Mouse (Mus musculus) forebrain, postnatal 0 days (tissue): Measurements from ENCODE around the gene Kdm7a. TPM values are rescaled to one million over a fixed set of nuclear protein-coding genes. Genes with fewer than 3 reads are reported as not detected.

Experiments used
- ATAC-seq: fragments of 200-750 bp; cut with Nextera tagmentation; 2 replicates; pipeline ENCODE4 v1.8.0; 2017; ENCODE audit warnings: mild to moderate bottlenecking, moderate library complexity
- DNase-seq: peaks from one replicate; pipeline ENCODE4 v3.0.0-alpha.2; 2015
- H3K27ac ChIP-seq: fragments of 300-500 bp; sonication (generic); 2 replicates; pipeline ENCODE4 v1.5.1; 2014; ENCODE audit warnings: low read depth, mild to moderate bottlenecking, antibody characterized with exemption, low read length, moderate library complexity, mixed read lengths
- H3K27me3 ChIP-seq: fragments of 300-500 bp; sonication (generic); 2 replicates; pipeline ENCODE4 v1.6.1; 2014; ENCODE audit warnings: mild to moderate bottlenecking, low read length, mixed read lengths; ENCODE audit not compliant: insufficient read depth
- H3K36me3 ChIP-seq: fragments of 300-500 bp; sonication (generic); 2 replicates; pipeline ENCODE4 v1.6.1; 2014; ENCODE audit warnings: mild to moderate bottlenecking, moderate library complexity; ENCODE audit not compliant: insufficient read depth
- H3K4me1 ChIP-seq: fragments of 300-500 bp; sonication (generic); 2 replicates; pipeline ENCODE4 v1.6.1; 2014; ENCODE audit warnings: antibody characterized with exemption; ENCODE audit not compliant: insufficient read depth
- H3K4me2 ChIP-seq: fragments of 300-500 bp; sonication (generic); 2 replicates; pipeline ENCODE4 v1.6.1; 2014; ENCODE audit warnings: low read depth, mild to moderate bottlenecking, moderate library complexity
- H3K4me3 ChIP-seq: fragments of 300-500 bp; sonication (generic); 2 replicates; pipeline ENCODE4 v1.5.1; 2014; ENCODE audit warnings: low read depth, low read length, mixed read lengths
- H3K9ac ChIP-seq: fragments of 300-500 bp; sonication (generic); 2 replicates; pipeline ENCODE4 v1.6.1; 2014; ENCODE audit warnings: mild to moderate bottlenecking
- H3K9me3 ChIP-seq: fragments of 300-500 bp; sonication (generic); 2 replicates; pipeline ENCODE4 v1.6.1; 2016; ENCODE audit warnings: low read length
- CTCF ChIP-seq: sonication (generic); IDR thresholded peaks from 2 replicates; pipeline ENCODE4 v1.5.1; 2016; ENCODE audit warnings: antibody characterized with exemption, control low read depth, low read depth
- WGBS: fragments of 180-500 bp; shearing (Covaris S2); extraction: QIAGEN DNeasy Blood & Tissue Kit; methylation state at CpG from one replicate; pipeline ENCODE4 v1.1.7; 2014; 5-methylcytosine and 5-hydroxymethylcytosine counted together
- polyA plus RNA-seq: library from polyadenylated mRNA; unstranded; fragments of >200 nt; fragmentation: Nextera tagmentation; extraction: Ambion mirVana; gene quantifications from 2 replicates; pipeline ENCODE4 v1.2.1, GENCODE M21; 2015
- total RNA-seq: library from RNA; depleted of rRNA; stranded (reverse); fragments of >200 nt; gene quantifications from 2 replicates; pipeline ENCODE4 v1.2.3, GENCODE M21; 2014; rRNA removed

The Kdm7a gene
- total and polyA plus RNA-seq, 2 experiments from 2014 or later: 1.5 to 9.8 TPM

DNA sequence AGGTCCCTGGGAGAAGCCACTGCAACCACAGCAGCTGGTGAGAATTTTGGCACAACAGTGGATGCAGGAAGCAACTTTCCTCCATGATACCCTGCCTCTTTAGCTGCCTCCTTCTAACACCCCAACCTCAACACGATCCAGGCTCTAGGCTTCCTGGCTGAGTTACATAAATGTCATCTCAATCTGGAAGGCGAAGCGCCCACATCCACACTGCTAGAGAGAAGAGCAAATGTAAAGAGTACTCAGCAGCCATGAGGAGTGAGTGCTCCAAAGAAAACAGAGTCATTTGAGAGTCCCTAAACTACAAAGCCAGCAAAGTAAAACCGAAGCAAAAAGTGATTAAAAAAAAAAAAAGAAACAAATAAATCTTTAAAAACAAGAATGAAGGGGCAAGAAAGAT is 102.0 kb downstream of the Kdm7a start:
- Histone ChIP-seq H3K27ac (no peak overlapping the region), H3K4me3 (no peak overlapping the region), H3K9ac (no peak overlapping the region), H3K4me1 (no peaks in the 10 kb centered on the region), H3K36me3 (no peaks in the 10 kb centered on the region), H3K9me3 (no peaks in the 10 kb centered on the region), H3K4me2 (no peak overlapping the region), H3K27me3 (no peaks in the 10 kb centered on the region)
- TF ChIP-seq CTCF: no peak
- no peak for DNase-seq
- 84% methylated on average over 4 of the region's 4 CpGs for WGBS
- ATAC-seq: no peak

Other genes starting within 250 kb of the Kdm7a start
- gene Parp12, start 88.4 kb downstream of the Kdm7a start, total RNA-seq: 6.4 and 8.1 TPM in 2 replicates
- gene Parp12, start 88.4 kb downstream of the Kdm7a start, polyA plus RNA-seq: 2.9 and 3.6 TPM in 2 replicates
- gene Slc37a3, start 170.9 kb upstream of the Kdm7a start, total RNA-seq: 32.0 and 38.5 TPM in 2 replicates
- gene Slc37a3, start 170.9 kb upstream of the Kdm7a start, polyA plus RNA-seq: 44.4 and 58.2 TPM in 2 replicates
- gene Rab19, start 174.4 kb upstream of the Kdm7a start, total RNA-seq: not detected in 2 replicates
- gene Rab19, start 174.4 kb upstream of the Kdm7a start, polyA plus RNA-seq: 0.12 and 0.31 TPM in 2 replicates
- gene Mkrn1, start 213.7 kb upstream of the Kdm7a start, total RNA-seq: 222 and 264 TPM in 2 replicates
- gene Mkrn1, start 213.7 kb upstream of the Kdm7a start, polyA plus RNA-seq: 199 and 217 TPM in 2 replicates